8 mouse cellular contexts compared by ENCODE assay signal in the genomic region with DNA sequence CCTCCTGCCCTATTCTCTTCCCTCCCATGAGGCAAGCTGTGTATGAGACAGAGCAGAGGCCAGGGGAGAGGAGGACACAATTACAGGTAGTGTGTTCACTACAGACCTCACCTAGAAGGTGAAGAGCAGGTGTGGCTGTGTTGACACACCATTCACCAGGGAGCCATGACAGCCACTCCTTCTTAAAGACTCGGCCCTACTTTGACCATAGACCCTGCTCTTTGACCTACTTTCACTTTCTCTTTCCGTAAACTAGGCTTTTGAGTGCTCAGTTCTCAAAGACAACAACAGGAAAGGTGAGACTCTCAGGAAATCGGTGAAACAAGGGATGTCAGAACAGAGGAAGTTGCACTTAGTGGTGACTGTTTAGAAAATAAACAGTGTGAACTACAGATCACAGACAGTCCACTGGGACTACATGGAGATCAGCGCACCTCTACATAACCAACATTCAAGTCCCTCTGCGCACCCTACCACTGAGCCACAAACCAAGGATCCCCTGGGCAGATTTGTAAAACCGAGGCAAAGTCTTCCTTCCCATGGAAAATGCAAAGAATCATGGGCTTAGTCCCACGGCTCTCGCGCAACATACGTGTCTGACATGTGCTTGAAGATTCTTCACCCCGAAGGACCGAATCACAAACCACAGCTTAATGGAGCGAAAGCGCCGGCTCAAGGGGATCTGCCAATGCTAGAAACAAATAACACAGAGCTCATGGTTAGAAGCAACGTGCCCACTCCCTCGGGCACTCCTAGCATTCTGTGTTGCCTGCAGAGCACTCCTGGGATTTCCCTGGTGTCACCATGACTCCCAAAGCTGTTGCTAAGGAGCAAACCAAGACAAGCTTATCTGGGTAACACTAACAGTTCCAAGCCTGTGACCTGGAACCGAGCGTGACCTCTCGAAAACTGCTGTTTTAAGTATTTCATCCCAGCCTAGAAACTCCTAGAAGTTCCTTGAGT. TPM values are rescaled to one million over a fixed set of nuclear protein-coding genes. Genes with fewer than 3 reads are reported as not detected.
DNase-seq lines count a peak whose midpoint lies in the region; ATAC-seq and TF ChIP-seq lines count a peak whose summit lies in the region.

No protein-coding gene starts in this region.

- H3K4me1 ChIP-seq in kidney, postnatal 0 days (replicated peaks; ENCODE audit: insufficient read depth, low read length) = peaks cover 4% of the 10 kb centered on the region; the same call in 1 of the 2 replicates
- peaks cover 4% of the 10 kb centered on the region; the same call in 1 of the 2 replicates for H3K4me1 ChIP-seq in bone marrow, adult 2 months (ENCODE audit: control insufficient read depth, insufficient read depth, low read length)
- no peaks in the 10 kb centered on the region for H3K4me1 ChIP-seq in kidney, embryonic 14.5 days (ENCODE audit: control insufficient read depth, insufficient read depth, low read length)

- no peaks in the 10 kb centered on the region for H3K27me3 ChIP-seq in kidney, postnatal 0 days (ENCODE audit: insufficient read depth, low read length)
- no peaks in the 10 kb centered on the region for H3K27me3 ChIP-seq in kidney, embryonic 14.5 days (ENCODE audit: control insufficient read depth, insufficient read depth, low read length)

- H3K4me3 ChIP-seq in kidney, postnatal 0 days (replicated peaks; ENCODE audit: low read depth, low read length) = no peak overlapping the region
- peak overlapping the region; percentile 13 for H3K4me3 ChIP-seq in bone marrow, adult 2 months (replicated peaks; ENCODE audit: control insufficient read depth, low read depth, low read length)
- H3K4me3 ChIP-seq in kidney, embryonic 14.5 days (ENCODE audit: low read length) = no peak overlapping the region

- H3K4me2 ChIP-seq in kidney, postnatal 0 days (ENCODE audit: low read length) = 0 out of 2 replicates have a peak overlapping the region, but pooled peaks have one; percentile 2
- no peak overlapping the region for H3K4me2 ChIP-seq in kidney, embryonic 14.5 days (replicated peaks; ENCODE audit: low read depth, low read length)

- no peaks in the 10 kb centered on the region for H3K36me3 ChIP-seq in kidney, postnatal 0 days (ENCODE audit: insufficient read depth, low read length)
- H3K36me3 ChIP-seq in kidney, embryonic 14.5 days (ENCODE audit: control insufficient read depth, insufficient read depth, low read length) = no peaks in the 10 kb centered on the region

- no peak overlapping the region for H3K9ac ChIP-seq in kidney, postnatal 0 days (ENCODE audit: low read depth, low read length)
- no peak overlapping the region for H3K9ac ChIP-seq in kidney, embryonic 14.5 days (ENCODE audit: low read depth, low read length)

- WGBS in kidney, postnatal 0 days = 71% methylated on average over 20 of the region's 20 CpGs
- 70% methylated on average over 20 of the region's 20 CpGs for whole genome bisulfite sequencing in bone marrow, adult 2 months
- WGBS in kidney, embryonic 14.5 days = 77% methylated on average over 20 of the region's 20 CpGs

- TF ChIP-seq CTCF in kidney, postnatal 0 days (IDR thresholded peaks at IDR 0.05; ENCODE audit: low read depth) = no peak
- no peak for TF ChIP-seq CTCF in bone marrow, adult 2 months (IDR thresholded peaks at IDR 0.05; ENCODE audit: control insufficient read depth, insufficient read depth, low read length)

- DNase-seq in kidney, postnatal 0 days (ENCODE audit: low spot score) = no peak
- DNase-seq in kidney, postnatal 36 days = no peak
- peak; percentile 71 for DNase-seq in CD4-positive, CD25-positive, alpha-beta regulatory T cell, adult 2 months (ENCODE audit: low read depth, low spot score)
- DNase-seq in lung, postnatal 36 days = peak; percentile 54
- no peak for DNase-seq in urinary bladder, postnatal 4 days (ENCODE audit: low spot score in 2 of 2)

- no peak for ATAC-seq in kidney, postnatal 0 days (replicated peaks; ENCODE audit: low FRiP score, low read depth)
- no peak for ATAC-seq in megakaryocyte-erythroid progenitor cell, adult 5-6 weeks (replicated peaks; ENCODE audit: low FRiP score, low TSS enrichment, poor library complexity, severe bottlenecking)
- ATAC-seq in kidney, embryonic 14.5 days (ENCODE audit: low FRiP score, low TSS enrichment) = no peak

- no peak for TF ChIP-seq POLR2A in bone marrow, adult 2 months (IDR thresholded peaks at IDR 0.05; ENCODE audit: borderline replicate concordance, control insufficient read depth, low read depth, low read length)

- H3K27ac ChIP-seq in kidney, postnatal 0 days = no peak overlapping the region
- H3K27ac ChIP-seq in bone marrow, adult 2 months (ENCODE audit: control insufficient read depth, insufficient read depth, low read depth, low read length, poor library complexity) = peak overlapping the region; percentile 82
- H3K27ac ChIP-seq in kidney, embryonic 14.5 days (ENCODE audit: low read depth, low read length) = no peak overlapping the region

- H3K9me3 ChIP-seq in kidney, postnatal 0 days (replicated peaks; ENCODE audit: low read length) = no peaks in the 10 kb centered on the region
- H3K9me3 ChIP-seq in kidney, embryonic 14.5 days (ENCODE audit: control insufficient read depth, low read length) = no peaks in the 10 kb centered on the region

RNA-seq across cellular contexts. Expression of a gene that starts 21.5 kb away (rescaled TPM):
- 223 and 250 TPM in 2 replicates for polyA plus RNA-seq in kidney, postnatal 0 days (2015; fragmentation: Nextera tagmentation; extraction: Ambion mirVana)
- polyA plus RNA-seq in bone marrow, adult 2 months (2011; ENCODE audit: insufficient read depth, insufficient read length, low replicate concordance, missing spikeins) = 14.8 and 39.7 TPM in 2 replicates
- total RNA-seq in megakaryocyte-erythroid progenitor cell, adult 5-6 weeks (2014; fragmentation: Nextera tagmentation) = 0.92 and 1.3 TPM in 2 replicates
- total RNA-seq in megakaryocyte-erythroid progenitor cell, adult 5-6 weeks (2017) = 0.46 and 2.6 TPM in 2 replicates
- 16.3 and 45.6 TPM in 2 replicates for polyA plus RNA-seq in kidney, embryonic 14.5 days (2014; fragmentation: Nextera tagmentation; extraction: Ambion mirVana)

RNA-seq across cellular contexts. Expression of a gene that starts 45.4 kb away (rescaled TPM):
- polyA plus RNA-seq in kidney, postnatal 0 days (2015; fragmentation: Nextera tagmentation; extraction: Ambion mirVana) = 214 and 258 TPM in 2 replicates
- polyA plus RNA-seq in bone marrow, adult 2 months (2011; ENCODE audit: insufficient read depth, insufficient read length, low replicate concordance, missing spikeins) = 0.77 and 13.0 TPM in 2 replicates
- total RNA-seq in megakaryocyte-erythroid progenitor cell, adult 5-6 weeks (2014; fragmentation: Nextera tagmentation) = 0.96 TPM in 1 of 2 replicates, not detected in the other
- not detected in 2 replicates for total RNA-seq in megakaryocyte-erythroid progenitor cell, adult 5-6 weeks (2017)
- 3.9 and 9.6 TPM in 2 replicates for polyA plus RNA-seq in kidney, embryonic 14.5 days (2014; fragmentation: Nextera tagmentation; extraction: Ambion mirVana)

Comparison
In these comparisons a context has a peak if more than half of its experiments do, and no peak if none do; other contexts are left out.
1. RNA of a gene that starts 45.4 kb away (polyA plus RNA-seq): 214 to 258 TPM in kidney, postnatal 0 days; 0.77 to 13.0 TPM in bone marrow, adult 2 months and 3.9 to 9.6 TPM in kidney, embryonic 14.5 days; every median in the first group is over 10 times any median in the second.
2. DNase-seq: peak in CD4-positive, CD25-positive, alpha-beta regulatory T cell, adult 2 months (single experiment) and lung, postnatal 36 days (single experiment); none in kidney, postnatal 0 days (single experiment), kidney, postnatal 36 days (0 of 2) and urinary bladder, postnatal 4 days (0 of 2).